In genomic region chr11:18151788-18152563, GRCm38 (mm10) we compare ENCODE assay signal across 7 mouse cellular contexts.
DNase-seq lines count a peak whose midpoint lies in the region; ATAC-seq and TF ChIP-seq lines count a peak whose summit lies in the region.

No protein-coding gene starts in this region.

- peak; percentile 71 for TF ChIP-seq CTCF in hindbrain, postnatal 0 days (IDR thresholded peaks at IDR 0.05; ENCODE audit: low read depth)

- H3K9me3 ChIP-seq in hindbrain, postnatal 0 days (ENCODE audit: low read length) = no peaks in the 10 kb centered on the region
- H3K9me3 ChIP-seq in midbrain, embryonic 15.5 days = no peaks in the 10 kb centered on the region
- H3K9me3 ChIP-seq in stomach, embryonic 16.5 days (replicated peaks; ENCODE audit: control insufficient read depth, low read length) = no peaks in the 10 kb centered on the region

- no peak overlapping the region for H3K4me2 ChIP-seq in hindbrain, postnatal 0 days (ENCODE audit: low read depth, low read length)
- no peak overlapping the region for H3K4me2 ChIP-seq in midbrain, embryonic 15.5 days
- H3K4me2 ChIP-seq in stomach, embryonic 16.5 days (ENCODE audit: low read depth, low read length) = no peak overlapping the region

- DNase-seq in adrenal gland, postnatal 10 days = peak; percentile 86
- DNase-seq in embryo, embryonic 10 days (ENCODE audit: low spot score) = peak; percentile 84
- DNase-seq in gastrocnemius, postnatal 36 days = peak; percentile 4 to 27
- DNase-seq in hindbrain, postnatal 0 days (ENCODE audit: low spot score) = peak; percentile 80
- DNase-seq in left cerebral cortex, postnatal 36 days (ENCODE audit: low spot score in 2 of 2) = peak; percentile 3 to 7

- no peaks in the 10 kb centered on the region for H3K4me1 ChIP-seq in hindbrain, postnatal 0 days (ENCODE audit: insufficient read depth, low read length)
- H3K4me1 ChIP-seq in midbrain, embryonic 15.5 days = peaks cover 4% of the 10 kb centered on the region; the same call in 1 of the 2 replicates
- peaks cover 6% of the 10 kb centered on the region; the same call in 1 of the 2 replicates for H3K4me1 ChIP-seq in stomach, embryonic 16.5 days (ENCODE audit: control insufficient read depth, insufficient read depth, low read length)

- WGBS in hindbrain, postnatal 0 days = 20% methylated on average over 6 of the region's 6 CpGs
- WGBS in midbrain, embryonic 15.5 days = 26% methylated on average over 6 of the region's 6 CpGs
- 17% methylated on average over 6 of the region's 6 CpGs for WGBS in stomach, embryonic 16.5 days

- intact Hi-C loops in gastrocnemius, postnatal 36 days (cut with DNase I) = loop anchor here (10.0 kb wide), 1 partner anchor 873 kb away; no protein-coding TSS in a partner anchor
- intact Hi-C loops in left cerebral cortex, postnatal 36 days (cut with DNase I) = loop anchor here (10.0 kb wide), 2 partner anchors 713 to 873 kb away; no protein-coding TSS in a partner anchor

- no peak overlapping the region for H3K4me3 ChIP-seq in hindbrain, postnatal 0 days (ENCODE audit: low read length)
- no peak overlapping the region for H3K4me3 ChIP-seq in midbrain, embryonic 15.5 days
- no peak overlapping the region for H3K4me3 ChIP-seq in stomach, embryonic 16.5 days (replicated peaks; ENCODE audit: low read length)

- H3K27me3 ChIP-seq in hindbrain, postnatal 0 days (ENCODE audit: insufficient read depth, low read length) = no peaks in the 10 kb centered on the region
- H3K27me3 ChIP-seq in midbrain, embryonic 15.5 days (replicated peaks) = no peaks in the 10 kb centered on the region
- no peaks in the 10 kb centered on the region for H3K27me3 ChIP-seq in stomach, embryonic 16.5 days (ENCODE audit: control insufficient read depth, insufficient read depth, low read length)

- peak; percentile 53; the same call in 1 of the 2 replicates for ATAC-seq in hindbrain, postnatal 0 days
- peak; percentile 71; the same call in 1 of the 2 replicates for ATAC-seq in midbrain, embryonic 15.5 days (replicated peaks)
- peak; percentile 73; the same call in 1 of the 2 replicates for ATAC-seq in stomach, embryonic 16.5 days (ENCODE audit: insufficient read depth, low FRiP score)

- H3K36me3 ChIP-seq in hindbrain, postnatal 0 days (ENCODE audit: insufficient read depth, low read length) = no peaks in the 10 kb centered on the region
- H3K36me3 ChIP-seq in midbrain, embryonic 15.5 days (replicated peaks) = no peaks in the 10 kb centered on the region
- H3K36me3 ChIP-seq in stomach, embryonic 16.5 days (ENCODE audit: control insufficient read depth, insufficient read depth, low read length) = no peaks in the 10 kb centered on the region

- H3K9ac ChIP-seq in hindbrain, postnatal 0 days (replicated peaks; ENCODE audit: low read length) = no peak overlapping the region
- no peak overlapping the region for H3K9ac ChIP-seq in midbrain, embryonic 15.5 days
- no peak overlapping the region for H3K9ac ChIP-seq in stomach, embryonic 16.5 days (ENCODE audit: low read length)

- no peak overlapping the region for H3K27ac ChIP-seq in hindbrain, postnatal 0 days
- no peak overlapping the region for H3K27ac ChIP-seq in midbrain, embryonic 15.5 days
- H3K27ac ChIP-seq in stomach, embryonic 16.5 days (ENCODE audit: low read length) = peak overlapping the region; percentile 9

Comparison
In these comparisons a context has a peak if more than half of its experiments do, and no peak if none do; other contexts are left out.
1. DNase-seq: peak in every context shown above with its lines; median percentile 86 in adrenal gland, postnatal 10 days; 84 in embryo, embryonic 10 days; 80 in hindbrain, postnatal 0 days; 16 in gastrocnemius, postnatal 36 days; 5 in left cerebral cortex, postnatal 36 days.